Mouse (Mus musculus): ENCODE data around the gene C2cd2l.
"Not testable (repeated sequence)": the region's sequence is repeated elsewhere in the genome, so short reads cannot be mapped to it uniquely, and the experiment has no call there.

Gene C2cd2l

GRCm38 (mm10) chr9:44336513-44336912 is 16.4 kb upstream of the C2cd2l start:
- not testable (repeated sequence) for DNase-seq (ENCODE audit: low read depth in 2 of 2, low spot score in 2 of 2)

- no peak for DNase-seq (ENCODE audit: low read depth in 2 of 2, low spot score in 2 of 2)
These were observed 16.0 kb upstream of the C2cd2l start for GRCm38 (mm10) chr9:44336093-44336406.

GRCm38 (mm10) chr9:44335331-44336092 is 15.4 kb upstream of the C2cd2l start:
- DNase-seq (ENCODE audit: low read depth in 2 of 2, low spot score in 2 of 2): no peak

GRCm38 (mm10) chr9:44334396-44335330 is 14.6 kb upstream of the C2cd2l start, which contains the start of gene H2afx:
H2afx (plus strand) TSS chr9:44334694.
- DNase-seq (ENCODE audit: low read depth in 2 of 2, low spot score in 2 of 2): peak; percentile 96 to 97

- DNase-seq (ENCODE audit: low read depth in 2 of 2, low spot score in 2 of 2): no peak
These were observed 13.0 kb upstream of the C2cd2l start for GRCm38 (mm10) chr9:44332918-44333638.

- no peak for DNase-seq (ENCODE audit: low read depth in 2 of 2, low spot score in 2 of 2)
These were observed 10.7 kb upstream of the C2cd2l start for GRCm38 (mm10) chr9:44330736-44331135.

GRCm38 (mm10) chr9:44327926-44328325 is 7.8 kb upstream of the C2cd2l start:
- DNase-seq (ENCODE audit: low read depth in 2 of 2, low spot score in 2 of 2): no peak

GRCm38 (mm10) chr9:44327064-44327711 is 7.1 kb upstream of the C2cd2l start:
- DNase-seq (ENCODE audit: low read depth in 2 of 2, low spot score in 2 of 2): no peak

GRCm38 (mm10) chr9:44326371-44327063 is 6.4 kb upstream of the C2cd2l start:
- DNase-seq (ENCODE audit: low read depth in 2 of 2, low spot score in 2 of 2): peak; percentile 62 to 64

GRCm38 (mm10) chr9:44325768-44326370 is 5.8 kb upstream of the C2cd2l start, which contains the start of gene Dpagt1:
Dpagt1 (plus strand) TSS chr9:44326019.
- no peak for DNase-seq (ENCODE audit: low read depth in 2 of 2, low spot score in 2 of 2)

GRCm38 (mm10) chr9:44325032-44325767 is 5.1 kb upstream of the C2cd2l start:
- DNase-seq (ENCODE audit: low read depth in 2 of 2, low spot score in 2 of 2): not testable (repeated sequence)

- no peak for DNase-seq (ENCODE audit: low read depth in 2 of 2, low spot score in 2 of 2)
These were observed 4.1 kb upstream of the C2cd2l start for GRCm38 (mm10) chr9:44324147-44324546.

GRCm38 (mm10) chr9:44323656-44324055 is 3.6 kb upstream of the C2cd2l start:
- DNase-seq (ENCODE audit: low read depth in 2 of 2, low spot score in 2 of 2): not testable (repeated sequence)

GRCm38 (mm10) chr9:44320799-44321133 is 681 bp upstream of the C2cd2l start:
- no peak for DNase-seq (ENCODE audit: low read depth in 2 of 2, low spot score in 2 of 2)

- peak in 1 of 2 experiments; percentile 27 for DNase-seq (ENCODE audit: low read depth in 2 of 2, low spot score in 2 of 2)
These were observed 789 bp downstream of the C2cd2l start for GRCm38 (mm10) chr9:44319105-44319886.

GRCm38 (mm10) chr9:44318826-44319095 is 1.3 kb downstream of the C2cd2l start:
- no peak for DNase-seq (ENCODE audit: low read depth in 2 of 2, low spot score in 2 of 2)

- DNase-seq (ENCODE audit: low read depth in 2 of 2, low spot score in 2 of 2): no peak
These were observed 1.8 kb downstream of the C2cd2l start for GRCm38 (mm10) chr9:44318076-44318825.

GRCm38 (mm10) chr9:44317452-44317851 is 2.6 kb downstream of the C2cd2l start:
- DNase-seq (ENCODE audit: low read depth in 2 of 2, low spot score in 2 of 2): no peak
